Mouse (Mus musculus) telencephalon, adult 2 months (tissue): ENCODE measurements around the gene Hist1h2bh.
"Not testable (repeated sequence)": the region's sequence is repeated elsewhere in the genome, so short reads cannot be mapped to it uniquely, and the experiment has no call there.

ENCODE experiments used
- DNase-seq: peaks from one replicate; pipeline ENCODE4 v3.0.0-alpha.2; 2011; ENCODE audit warnings: low read depth, low spot score

Hist1h2bh gene

GRCm38 (mm10) chr13:23551931-23552914, 9.0 kb upstream of the Hist1h2bh start:
- DNase-seq = no peak

GRCm38 (mm10) chr13:23551146-23551834, 8.1 kb upstream of the Hist1h2bh start, which contains the start of gene Hist1h4f:
Gene Hist1h4f (minus strand): TSS chr13:23551648.
- peak; percentile 98 for DNase-seq

- DNase-seq = no peak
These were observed 7.6 kb upstream of the Hist1h2bh start for GRCm38 (mm10) chr13:23550761-23551145.

GRCm38 (mm10) chr13:23546694-23547093, 3.5 kb upstream of the Hist1h2bh start:
- no peak for DNase-seq

- not testable (repeated sequence) for DNase-seq
These were observed 1.6 kb upstream of the Hist1h2bh start for GRCm38 (mm10) chr13:23544787-23545120.

- DNase-seq = peak; percentile 98
These were observed 984 bp upstream of the Hist1h2bh start, which contains the start of gene Hist1h3f for GRCm38 (mm10) chr13:23543965-23544786. Gene Hist1h3f (plus strand): TSS chr13:23544052.

GRCm38 (mm10) chr13:23542225-23542980, 789 bp downstream of the Hist1h2bh start:
- not testable (repeated sequence) for DNase-seq

- no peak for DNase-seq
These were observed 1.7 kb downstream of the Hist1h2bh start for GRCm38 (mm10) chr13:23541497-23541896.

- not testable (repeated sequence) for DNase-seq
These were observed 3.4 kb downstream of the Hist1h2bh start for GRCm38 (mm10) chr13:23539821-23540220.

- DNase-seq = no peak
These were observed 4.9 kb downstream of the Hist1h2bh start for GRCm38 (mm10) chr13:23538249-23538648.

GRCm38 (mm10) chr13:23537006-23537710, 6.0 kb downstream of the Hist1h2bh start:
- no peak for DNase-seq

GRCm38 (mm10) chr13:23536076-23536822, 6.9 kb downstream of the Hist1h2bh start:
- DNase-seq = no peak

GRCm38 (mm10) chr13:23535137-23536075, 7.8 kb downstream of the Hist1h2bh start, which contains the start of gene Hist1h3g:
Gene Hist1h3g (plus strand): TSS chr13:23535422.
- peak; percentile 96 for DNase-seq

- peak; percentile 66 for DNase-seq
These were observed 8.6 kb downstream of the Hist1h2bh start for GRCm38 (mm10) chr13:23534368-23535131.

- DNase-seq = peak; percentile 93
These were observed 9.4 kb downstream of the Hist1h2bh start, which contains the start of gene Hist1h2af for GRCm38 (mm10) chr13:23533560-23534367. Gene Hist1h2af (plus strand): TSS chr13:23533906.

GRCm38 (mm10) chr13:23532262-23533075, 10.7 kb downstream of the Hist1h2bh start:
- no peak for DNase-seq
